Mouse (Mus musculus): Measurements from ENCODE around the gene Nipal3. TPM values are rescaled to one million over a fixed set of nuclear protein-coding genes. Genes with fewer than 3 reads are reported as not detected.

Nipal3 gene
- polyA plus RNA-seq, 1 experiment from 2014 or later: 2.9 TPM

- peaks cover 14% of the 10 kb centered on the region for H3K4me1 ChIP-seq
- H3K36me3 ChIP-seq: no peaks in the 10 kb centered on the region
- H3K9me3 ChIP-seq (replicated peaks): no peaks in the 10 kb centered on the region
- no peak for ATAC-seq (ENCODE audit: insufficient number of reproducible peaks, low FRiP score, low TSS enrichment, low read depth)
- no peak overlapping the region for H3K27ac ChIP-seq (replicated peaks)
- no peak overlapping the region for H3K4me2 ChIP-seq (replicated peaks)
- H3K27me3 ChIP-seq: peaks cover 8% of the 10 kb centered on the region
- WGBS: 10% methylated on average over 7 of the region's 7 CpGs
- no peak overlapping the region for H3K9ac ChIP-seq
- H3K4me3 ChIP-seq (replicated peaks): no peak overlapping the region
Observed at GRCm38 (mm10) chr4:135523939-135524338, 29.1 kb upstream of the Nipal3 start.

- peaks cover 4% of the 10 kb centered on the region for H3K27me3 ChIP-seq
- no peak for ATAC-seq (ENCODE audit: insufficient number of reproducible peaks, low FRiP score, low TSS enrichment, low read depth)
- 50% methylated on average over 9 of the region's 9 CpGs for WGBS
- no peaks in the 10 kb centered on the region for H3K9me3 ChIP-seq (replicated peaks)
- H3K36me3 ChIP-seq: no peaks in the 10 kb centered on the region
- H3K9ac ChIP-seq: no peak overlapping the region
- H3K4me2 ChIP-seq (replicated peaks): no peak overlapping the region
- peaks cover 12% of the 10 kb centered on the region; the same call in 1 of the 2 replicates for H3K4me1 ChIP-seq
- H3K4me3 ChIP-seq (replicated peaks): no peak overlapping the region
- no peak overlapping the region for H3K27ac ChIP-seq (replicated peaks)
Observed at GRCm38 (mm10) chr4:135520421-135520820, 25.6 kb upstream of the Nipal3 start.

GRCm38 (mm10) chr4:135518135-135518534 lies 23.3 kb upstream of the Nipal3 start:
- no peak overlapping the region for H3K4me2 ChIP-seq (replicated peaks)
- no peaks in the 10 kb centered on the region for H3K36me3 ChIP-seq
- no peaks in the 10 kb centered on the region for H3K9me3 ChIP-seq (replicated peaks)
- no peak overlapping the region for H3K4me3 ChIP-seq (replicated peaks)
- no peak overlapping the region for H3K9ac ChIP-seq
- ATAC-seq (ENCODE audit: insufficient number of reproducible peaks, low FRiP score, low TSS enrichment, low read depth): no peak
- H3K27me3 ChIP-seq: no peaks in the 10 kb centered on the region
- peaks cover 9% of the 10 kb centered on the region; the same call in 1 of the 2 replicates for H3K4me1 ChIP-seq
- no peak overlapping the region for H3K27ac ChIP-seq (replicated peaks)
- 76% methylated on average over 12 of the region's 12 CpGs for WGBS

GRCm38 (mm10) chr4:135516351-135517316 lies 21.8 kb upstream of the Nipal3 start:
- ATAC-seq (ENCODE audit: insufficient number of reproducible peaks, low FRiP score, low TSS enrichment, low read depth): no peak
- WGBS: 49% methylated on average over 15 of the region's 15 CpGs
- Histone ChIP-seq H3K27ac (replicated peaks) (0 out of 2 replicates have a peak overlapping the region, but pooled peaks have one; percentile 12), H3K9ac (no peak overlapping the region), H3K9me3 (replicated peaks) (no peaks in the 10 kb centered on the region), H3K27me3 (no peaks in the 10 kb centered on the region), H3K36me3 (no peaks in the 10 kb centered on the region), H3K4me2 (replicated peaks) (no peak overlapping the region), H3K4me3 (replicated peaks) (no peak overlapping the region), H3K4me1 (peaks cover 9% of the 10 kb centered on the region; the same call in 1 of the 2 replicates)

- H3K4me1 ChIP-seq: peaks cover 16% of the 10 kb centered on the region; the same call in 1 of the 2 replicates
- H3K9me3 ChIP-seq (replicated peaks): no peaks in the 10 kb centered on the region
- 60% methylated on average over 14 of the region's 14 CpGs for WGBS
- no peak for ATAC-seq (ENCODE audit: insufficient number of reproducible peaks, low FRiP score, low TSS enrichment, low read depth)
- H3K9ac ChIP-seq: no peak overlapping the region
- H3K4me3 ChIP-seq (replicated peaks): no peak overlapping the region
- no peak overlapping the region for H3K4me2 ChIP-seq (replicated peaks)
- no peak overlapping the region for H3K27ac ChIP-seq (replicated peaks)
- no peaks in the 10 kb centered on the region for H3K27me3 ChIP-seq
- no peaks in the 10 kb centered on the region for H3K36me3 ChIP-seq
Observed at GRCm38 (mm10) chr4:135514925-135515324, 20.1 kb upstream of the Nipal3 start.

- 74% methylated on average over 7 of the region's 7 CpGs for WGBS
- no peaks in the 10 kb centered on the region for H3K9me3 ChIP-seq (replicated peaks)
- no peak overlapping the region for H3K4me3 ChIP-seq (replicated peaks)
- H3K4me2 ChIP-seq (replicated peaks): no peak overlapping the region
- no peaks in the 10 kb centered on the region for H3K27me3 ChIP-seq
- peaks cover 22% of the 10 kb centered on the region; the same call in 1 of the 2 replicates for H3K4me1 ChIP-seq
- no peaks in the 10 kb centered on the region for H3K36me3 ChIP-seq
- no peak for ATAC-seq (ENCODE audit: insufficient number of reproducible peaks, low FRiP score, low TSS enrichment, low read depth)
- H3K27ac ChIP-seq (replicated peaks): no peak overlapping the region
- H3K9ac ChIP-seq: no peak overlapping the region
Observed at GRCm38 (mm10) chr4:135513865-135514264, 19.0 kb upstream of the Nipal3 start.

GRCm38 (mm10) chr4:135509515-135509914 lies 14.7 kb upstream of the Nipal3 start:
- no peaks in the 10 kb centered on the region for H3K27me3 ChIP-seq
- no peaks in the 10 kb centered on the region for H3K36me3 ChIP-seq
- peaks cover 20% of the 10 kb centered on the region for H3K4me1 ChIP-seq
- no peak overlapping the region for H3K27ac ChIP-seq (replicated peaks)
- WGBS: 49% methylated on average over 12 of the region's 12 CpGs
- no peak overlapping the region for H3K4me3 ChIP-seq (replicated peaks)
- ATAC-seq (ENCODE audit: insufficient number of reproducible peaks, low FRiP score, low TSS enrichment, low read depth): no peak
- H3K9ac ChIP-seq: no peak overlapping the region
- no peak overlapping the region for H3K4me2 ChIP-seq (replicated peaks)
- H3K9me3 ChIP-seq (replicated peaks): no peaks in the 10 kb centered on the region

GRCm38 (mm10) chr4:135508419-135509039 lies 13.7 kb upstream of the Nipal3 start:
- ATAC-seq (ENCODE audit: insufficient number of reproducible peaks, low FRiP score, low TSS enrichment, low read depth): 0 out of 2 replicates have a peak, but pooled peaks have one; percentile 40
- Histone ChIP-seq H3K4me3 (replicated peaks) (no peak overlapping the region), H3K27me3 (no peaks in the 10 kb centered on the region), H3K9me3 (replicated peaks) (no peaks in the 10 kb centered on the region), H3K4me1 (peaks cover 20% of the 10 kb centered on the region), H3K4me2 (replicated peaks) (peak overlapping the region; percentile 39), H3K9ac (no peak overlapping the region), H3K27ac (replicated peaks) (no peak overlapping the region), H3K36me3 (no peaks in the 10 kb centered on the region)
- 12% methylated on average over 13 of the region's 13 CpGs for WGBS

- H3K9me3 ChIP-seq (replicated peaks): no peaks in the 10 kb centered on the region
- H3K4me1 ChIP-seq: peaks cover 20% of the 10 kb centered on the region
- ATAC-seq (ENCODE audit: insufficient number of reproducible peaks, low FRiP score, low TSS enrichment, low read depth): no peak
- H3K4me2 ChIP-seq (replicated peaks): peak overlapping the region; percentile 41
- H3K27ac ChIP-seq (replicated peaks): no peak overlapping the region
- peak overlapping the region; percentile 18 for H3K4me3 ChIP-seq (replicated peaks)
- H3K9ac ChIP-seq: no peak overlapping the region
- H3K27me3 ChIP-seq: no peaks in the 10 kb centered on the region
- 13% methylated on average over 22 of the region's 22 CpGs for WGBS
- H3K36me3 ChIP-seq: no peaks in the 10 kb centered on the region
Observed at GRCm38 (mm10) chr4:135507547-135508350, 12.9 kb upstream of the Nipal3 start.

GRCm38 (mm10) chr4:135505794-135506193 lies 11.0 kb upstream of the Nipal3 start:
- no peaks in the 10 kb centered on the region for H3K36me3 ChIP-seq
- no peaks in the 10 kb centered on the region for H3K9me3 ChIP-seq (replicated peaks)
- H3K9ac ChIP-seq: no peak overlapping the region
- H3K27ac ChIP-seq (replicated peaks): no peak overlapping the region
- no peak overlapping the region for H3K4me3 ChIP-seq (replicated peaks)
- no peaks in the 10 kb centered on the region for H3K27me3 ChIP-seq
- no peak overlapping the region for H3K4me2 ChIP-seq (replicated peaks)
- peaks cover 20% of the 10 kb centered on the region for H3K4me1 ChIP-seq
- ATAC-seq (ENCODE audit: insufficient number of reproducible peaks, low FRiP score, low TSS enrichment, low read depth): no peak
- 63% methylated on average over 11 of the region's 11 CpGs for WGBS

GRCm38 (mm10) chr4:135501587-135501986 lies 6.7 kb upstream of the Nipal3 start:
- Histone ChIP-seq H3K4me1 (no peaks in the 10 kb centered on the region), H3K27me3 (no peaks in the 10 kb centered on the region), H3K4me2 (replicated peaks) (no peak overlapping the region), H3K9ac (no peak overlapping the region), H3K27ac (replicated peaks) (no peak overlapping the region), H3K36me3 (no peaks in the 10 kb centered on the region), H3K4me3 (replicated peaks) (no peak overlapping the region), H3K9me3 (replicated peaks) (no peaks in the 10 kb centered on the region)
- no peak for ATAC-seq (ENCODE audit: insufficient number of reproducible peaks, low FRiP score, low TSS enrichment, low read depth)
- WGBS: 57% methylated on average over 4 of the region's 4 CpGs

All from embryonic facial prominence, embryonic 15.5 days (tissue).